Mouse (Mus musculus): ENCODE results near the gene Slc39a11. TPM values are rescaled to one million over a fixed set of nuclear protein-coding genes. Genes with fewer than 3 reads are reported as not detected.

Slc39a11 gene
- total RNA-seq, 2 experiments from 2014 or later, result 19.9 to 21.8 TPM

DNA sequence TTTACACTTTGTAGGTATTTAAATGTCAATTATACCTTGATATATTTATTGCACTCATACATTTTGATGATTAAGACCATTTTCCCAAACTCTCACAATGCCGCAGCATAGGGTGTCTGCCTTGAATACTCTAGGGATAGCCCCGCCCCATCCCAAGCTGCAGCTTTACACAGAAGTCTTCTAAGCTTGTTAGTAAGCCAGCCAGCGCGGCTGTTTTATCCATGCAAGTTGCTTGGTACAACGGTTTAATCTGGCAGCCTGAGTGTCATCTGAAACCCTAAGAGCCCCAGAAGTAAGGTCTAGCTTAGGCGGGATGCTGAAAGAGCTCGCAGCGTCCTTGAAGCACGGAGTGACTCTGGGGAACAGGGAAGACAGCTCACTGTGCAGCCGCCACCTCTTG lies 238.1 kb downstream of the Slc39a11 start:
- intact Hi-C loops (cut with DNase I), result loop anchor here (5.0 kb wide), 1 partner anchor 114 kb away; no protein-coding TSS in a partner anchor
- no peak for DNase-seq (ENCODE audit: extremely low spot score in 1 of 2, low spot score in 2 of 2)

DNA sequence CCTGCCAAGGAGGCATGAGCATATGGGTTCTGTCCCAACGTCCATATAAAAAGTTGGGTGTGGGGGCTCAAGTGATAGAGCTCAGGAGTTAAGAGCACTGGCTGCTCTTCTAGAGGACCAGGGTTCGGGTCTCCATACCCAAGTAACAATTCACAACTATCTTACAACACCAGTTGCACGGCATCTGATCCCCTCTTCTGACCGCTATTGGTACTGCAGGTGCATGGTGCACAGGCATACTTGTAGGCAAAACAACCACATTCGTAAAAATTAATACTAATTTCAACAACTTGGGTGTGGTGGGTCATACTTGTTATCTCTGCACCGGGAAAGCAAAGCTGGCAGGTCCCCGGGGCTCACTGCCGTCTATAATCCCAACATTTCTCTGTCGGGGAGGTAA lies 240.8 kb downstream of the Slc39a11 start:
- DNase-seq (ENCODE audit: extremely low spot score in 1 of 2, low spot score in 2 of 2), result no peak
- intact Hi-C loops (cut with DNase I), result no loop called here

DNA sequence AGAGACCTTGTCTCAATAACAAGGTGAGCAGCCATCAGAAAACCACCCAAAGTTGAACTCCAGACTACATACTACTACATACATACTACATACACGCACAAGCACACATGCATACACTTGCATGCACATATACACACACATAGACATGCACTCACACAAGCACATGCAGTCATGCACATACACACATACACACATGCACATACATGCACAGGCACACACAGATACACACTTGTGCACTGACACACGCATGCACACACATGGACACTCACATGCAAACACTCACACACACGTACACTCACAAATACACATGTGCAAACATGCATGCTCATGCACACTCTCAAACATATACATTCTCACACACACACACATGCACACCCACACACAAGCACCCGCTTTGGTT lies 242.4 kb downstream of the Slc39a11 start:
- no peak for DNase-seq (ENCODE audit: extremely low spot score in 1 of 2, low spot score in 2 of 2)
- intact Hi-C loops (cut with DNase I), result no loop called here

DNA sequence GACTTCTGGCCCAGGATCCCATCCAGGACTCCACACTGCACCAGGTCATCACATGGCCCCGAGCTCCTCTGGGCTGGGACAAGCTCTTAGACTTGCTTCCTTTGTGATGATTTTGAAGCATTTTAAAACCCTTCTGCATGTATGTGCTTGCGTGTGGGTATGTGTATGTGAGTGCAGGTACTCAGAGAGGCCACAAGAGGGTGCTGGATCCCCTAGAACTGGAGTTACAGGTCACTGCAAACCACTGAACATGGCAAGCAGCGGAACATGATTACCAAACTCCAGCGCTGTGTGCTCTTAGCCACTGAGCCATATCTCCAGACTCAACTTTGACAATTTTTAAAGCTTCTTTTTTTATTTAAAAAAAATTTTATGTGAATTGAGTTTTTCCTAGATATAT lies 249.0 kb downstream of the Slc39a11 start:
- intact Hi-C loops (cut with DNase I), result no loop called here

DNA sequence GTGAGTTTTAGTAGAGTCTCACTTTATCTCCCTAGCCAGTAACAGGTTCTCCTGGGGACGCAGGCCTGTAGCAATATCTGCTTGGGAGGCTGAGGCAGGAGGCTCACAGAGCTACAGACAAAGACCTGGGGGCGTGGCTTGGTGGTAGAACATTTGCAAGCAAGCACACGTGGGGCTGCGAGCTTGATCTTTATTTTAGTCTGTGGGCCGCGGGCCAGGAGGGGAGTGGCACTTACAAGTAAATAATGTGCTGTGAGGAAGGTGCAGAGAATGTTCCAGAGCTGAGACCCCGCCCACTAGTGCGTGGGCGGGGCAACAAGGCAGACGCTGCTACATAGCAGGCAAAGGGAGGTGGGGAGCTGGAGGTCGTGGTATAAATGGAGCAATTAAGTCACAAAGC lies 250.3 kb downstream of the Slc39a11 start:
- DNase-seq (ENCODE audit: extremely low spot score in 1 of 2, low spot score in 2 of 2), result no peak
- intact Hi-C loops (cut with DNase I), result no loop called here

More for the DNA sequence above, 249.0 kb downstream of the Slc39a11 start:
- DNase-seq (ENCODE audit: extremely low spot score in 1 of 2, low spot score in 2 of 2), result no peak

DNA sequence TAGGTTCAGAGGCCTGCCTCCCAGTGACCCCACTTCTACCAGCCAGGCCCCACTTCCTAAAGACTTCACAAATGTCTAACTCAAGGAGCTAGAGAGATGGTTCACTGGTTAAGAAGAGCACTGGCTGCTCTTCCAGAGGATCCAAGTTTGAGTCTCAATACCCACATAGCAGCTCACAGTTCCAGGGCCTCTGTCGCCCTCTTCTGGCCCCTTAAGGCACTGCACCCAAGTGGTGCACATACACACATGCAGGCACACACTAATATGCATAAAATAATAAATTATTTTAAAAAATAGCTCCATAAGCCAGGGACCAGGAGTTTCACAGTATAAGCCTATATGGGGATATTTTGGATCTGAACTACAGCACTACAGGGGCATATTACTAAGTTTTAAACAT lies 252.5 kb downstream of the Slc39a11 start:
- intact Hi-C loops (cut with DNase I), result no loop called here

DNA sequence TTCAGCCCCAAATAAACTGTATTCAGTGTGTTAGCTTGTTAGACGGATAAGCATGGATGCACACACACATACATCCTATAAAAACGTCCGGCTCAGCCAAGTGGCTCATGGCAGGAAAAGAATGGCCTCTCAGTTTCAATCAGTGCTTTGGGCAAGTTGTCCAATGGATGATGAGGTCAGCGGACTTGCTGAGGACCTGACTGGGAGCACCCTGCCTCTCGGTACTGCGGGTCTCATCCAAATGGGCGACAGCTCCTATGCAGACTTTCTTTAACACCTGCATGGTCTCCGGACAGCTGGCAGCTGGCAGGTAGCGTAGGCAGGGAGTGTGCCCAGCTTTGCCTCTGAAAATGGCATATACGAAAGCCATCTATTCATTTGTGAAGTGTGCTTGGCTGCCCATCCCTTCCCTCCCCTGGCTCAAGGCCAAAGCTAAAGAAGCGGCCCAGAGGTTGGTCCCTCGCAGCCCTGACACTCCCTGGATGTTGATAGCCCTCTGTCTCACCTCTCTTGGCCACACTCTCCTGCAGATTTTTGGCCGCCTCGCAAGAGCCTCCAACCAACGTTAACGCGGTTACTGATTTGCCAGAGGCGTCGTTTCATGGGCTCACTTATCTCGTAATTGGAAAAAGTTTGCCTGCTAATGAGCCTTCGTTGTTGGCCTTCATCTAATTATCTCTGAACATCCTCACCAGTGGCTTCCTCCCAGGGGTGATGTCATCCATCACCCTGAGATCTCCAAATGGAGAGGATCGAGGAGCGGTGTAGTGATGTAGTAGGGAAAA lies 256.3 kb downstream of the Slc39a11 start:
- no peak for DNase-seq (ENCODE audit: extremely low spot score in 1 of 2, low spot score in 2 of 2)
- intact Hi-C loops (cut with DNase I), result no loop called here

More for the DNA sequence above, 252.5 kb downstream of the Slc39a11 start:
- no peak for DNase-seq (ENCODE audit: extremely low spot score in 1 of 2, low spot score in 2 of 2)

DNA sequence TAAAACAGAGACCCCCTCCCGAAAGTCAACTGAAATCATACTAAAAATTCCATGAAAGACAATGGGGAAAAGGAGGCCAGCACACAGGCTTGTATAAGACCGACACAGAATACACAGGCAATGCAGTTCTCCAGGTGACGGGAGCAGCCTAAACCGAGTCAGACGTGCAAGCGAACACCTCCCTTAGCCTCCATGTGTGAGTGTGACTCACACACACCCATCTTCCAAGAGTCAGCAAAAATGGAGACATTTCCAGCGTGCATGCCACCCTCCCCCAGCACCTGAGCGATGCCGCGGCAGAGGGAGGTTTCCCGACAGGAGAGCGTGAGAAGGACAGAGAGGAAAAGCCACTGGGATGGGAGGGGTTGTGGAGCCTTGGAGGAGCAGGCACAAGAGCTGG lies 258.2 kb downstream of the Slc39a11 start:
- intact Hi-C loops (cut with DNase I), result no loop called here
- DNase-seq (ENCODE audit: extremely low spot score in 1 of 2, low spot score in 2 of 2), result no peak

DNA sequence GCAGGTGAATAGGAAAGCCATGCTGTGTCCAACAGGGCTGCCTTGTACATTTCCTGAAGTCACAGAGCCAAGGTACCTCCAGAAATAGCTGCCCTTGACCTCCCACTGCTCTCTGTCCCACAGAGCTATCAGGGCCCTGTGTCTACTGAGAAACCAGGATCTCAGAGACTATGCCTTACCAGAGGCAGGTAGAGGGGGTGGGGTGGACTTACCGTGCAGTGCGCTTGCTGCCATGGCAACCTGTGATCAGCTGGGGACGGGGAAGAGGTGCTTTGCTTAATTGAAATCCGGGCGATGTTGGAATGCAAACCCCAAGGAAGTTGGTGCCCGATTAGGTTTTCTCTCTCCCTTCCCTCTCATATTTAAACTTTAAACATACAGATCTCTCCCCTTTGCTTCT lies 260.2 kb downstream of the Slc39a11 start:
- no peak for DNase-seq (ENCODE audit: extremely low spot score in 1 of 2, low spot score in 2 of 2)
- intact Hi-C loops (cut with DNase I), result no loop called here

DNA sequence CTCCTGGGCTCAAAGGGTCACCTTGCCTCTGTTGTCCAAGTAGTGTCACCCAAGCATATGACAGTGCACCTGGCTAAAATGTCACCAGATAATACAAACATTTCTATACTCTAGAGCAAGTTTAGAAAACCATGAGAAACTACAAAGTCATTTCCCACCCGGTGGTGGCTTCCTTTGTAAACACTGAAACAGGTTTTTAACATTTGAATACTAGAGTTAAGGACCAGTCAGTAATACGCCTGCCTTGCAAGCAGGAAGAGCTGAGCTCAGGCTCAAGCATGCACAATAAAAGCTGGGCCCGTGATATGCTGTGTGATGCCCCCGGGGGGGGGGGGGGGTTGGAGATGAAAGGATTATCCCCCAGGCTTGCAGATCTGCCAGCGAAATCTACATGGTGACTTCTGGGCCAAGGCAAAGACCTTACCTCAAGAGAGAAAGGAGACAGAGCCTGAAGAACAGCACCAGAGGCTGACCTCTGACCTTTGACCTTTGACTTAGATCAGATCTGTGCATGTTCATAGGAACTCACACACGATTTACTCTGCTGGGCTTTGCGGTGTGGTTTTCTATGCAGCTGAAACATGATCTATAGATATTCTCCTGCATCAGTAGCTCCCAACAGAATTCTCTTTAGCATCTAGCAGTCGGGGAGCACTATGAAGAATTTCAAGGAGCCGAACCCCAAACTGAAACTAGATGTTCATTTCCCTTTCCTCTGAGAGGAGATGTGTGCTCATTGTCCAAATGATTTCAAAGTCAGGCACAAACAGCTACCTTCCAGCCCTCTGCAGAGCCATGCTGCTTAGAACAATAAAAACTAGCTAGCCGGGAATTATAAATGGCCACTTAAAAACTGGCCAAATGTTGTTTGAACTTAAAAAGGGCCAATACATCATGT lies 267.0 kb downstream of the Slc39a11 start:
- intact Hi-C loops (cut with DNase I), result no loop called here
- no peak for DNase-seq (ENCODE audit: extremely low spot score in 1 of 2, low spot score in 2 of 2)

DNA sequence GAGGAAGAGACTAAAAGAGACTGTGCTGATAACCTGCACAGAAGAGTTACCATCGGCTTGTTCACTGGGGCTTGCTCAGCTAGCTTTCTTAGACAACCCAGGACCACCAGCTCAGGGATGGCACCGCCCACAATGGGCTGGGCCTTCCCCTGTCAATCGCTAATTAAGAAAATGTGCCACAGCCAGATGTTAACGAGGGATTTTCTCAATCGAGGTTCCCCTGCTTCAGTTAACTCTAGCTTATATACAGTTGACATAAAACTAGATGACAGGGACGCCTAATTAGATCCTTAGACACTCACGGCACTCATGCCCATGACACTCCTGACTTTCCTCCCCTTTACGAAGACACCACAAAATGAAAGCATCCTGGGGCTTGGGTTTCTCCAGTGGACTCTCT lies 268.3 kb downstream of the Slc39a11 start:
- intact Hi-C loops (cut with DNase I), result no loop called here

DNA sequence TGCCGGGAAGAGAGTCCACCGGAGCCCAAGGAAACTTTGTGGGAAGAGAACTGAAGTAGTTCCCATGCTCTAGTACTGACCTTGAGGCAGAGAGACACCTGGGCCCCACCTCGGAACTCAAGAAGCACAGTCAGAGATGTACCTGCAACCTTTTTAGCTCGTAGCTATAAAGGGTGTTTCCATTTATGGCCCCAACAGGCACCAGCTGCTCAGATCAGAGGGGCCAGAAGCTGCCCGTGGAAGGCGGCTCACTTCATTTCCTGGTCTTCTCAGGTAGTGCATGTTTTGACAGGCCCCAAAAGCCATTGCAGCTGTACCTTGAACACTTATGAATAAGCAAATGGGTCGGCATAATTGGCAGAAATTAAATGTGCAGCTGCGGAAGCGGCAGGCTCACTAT lies 271.0 kb downstream of the Slc39a11 start:
- no peak for DNase-seq (ENCODE audit: extremely low spot score in 1 of 2, low spot score in 2 of 2)
- intact Hi-C loops (cut with DNase I), result loop anchor here (5.0 kb wide), 1 partner anchor 37 kb away; no protein-coding TSS in a partner anchor

More for the DNA sequence above, 268.3 kb downstream of the Slc39a11 start:
- no peak for DNase-seq (ENCODE audit: extremely low spot score in 1 of 2, low spot score in 2 of 2)

DNA sequence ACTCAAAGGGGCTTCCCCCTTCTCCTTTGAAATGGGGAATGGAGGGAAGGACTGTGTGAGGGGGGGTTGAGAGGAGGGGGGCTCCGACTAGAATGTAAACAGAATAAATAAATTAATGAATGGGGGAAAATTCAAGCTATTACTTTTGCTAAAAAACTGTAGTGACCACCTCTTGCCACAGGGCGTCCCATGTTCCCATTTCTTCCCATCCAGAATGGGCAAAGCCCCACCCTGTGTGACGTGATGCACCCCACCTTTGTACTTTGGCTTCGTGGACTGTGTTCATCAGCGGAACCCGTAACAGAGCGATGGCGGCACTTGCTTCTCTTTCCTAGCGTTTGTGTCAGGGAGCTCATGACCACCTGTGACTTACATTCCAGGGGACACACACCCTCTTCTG lies 273.8 kb downstream of the Slc39a11 start:
- DNase-seq (ENCODE audit: extremely low spot score in 1 of 2, low spot score in 2 of 2), result no peak
- intact Hi-C loops (cut with DNase I), result loop anchor here (5.0 kb wide), 1 partner anchor 34 kb away; no protein-coding TSS in a partner anchor

DNA sequence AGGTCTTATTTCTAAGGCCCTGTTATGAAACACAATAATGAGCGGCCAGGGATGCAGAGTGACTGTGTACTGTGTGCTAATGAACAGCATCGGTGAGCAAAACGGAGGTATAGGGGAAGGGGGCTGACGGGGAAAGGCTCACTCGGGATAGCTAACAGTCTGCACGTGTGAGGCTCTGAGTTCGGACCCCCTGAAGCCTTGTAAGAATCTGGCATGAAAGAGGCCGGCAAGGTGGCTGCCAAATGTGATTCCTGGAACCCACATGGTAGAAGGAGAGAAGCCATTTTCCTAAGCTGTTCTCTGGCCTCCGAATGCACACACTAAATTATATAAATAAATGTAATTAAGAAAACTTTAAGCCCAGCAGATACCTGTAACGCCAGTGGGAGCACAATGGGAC lies 276.0 kb downstream of the Slc39a11 start:
- DNase-seq (ENCODE audit: extremely low spot score in 1 of 2, low spot score in 2 of 2), result no peak
- intact Hi-C loops (cut with DNase I), result no loop called here

DNA sequence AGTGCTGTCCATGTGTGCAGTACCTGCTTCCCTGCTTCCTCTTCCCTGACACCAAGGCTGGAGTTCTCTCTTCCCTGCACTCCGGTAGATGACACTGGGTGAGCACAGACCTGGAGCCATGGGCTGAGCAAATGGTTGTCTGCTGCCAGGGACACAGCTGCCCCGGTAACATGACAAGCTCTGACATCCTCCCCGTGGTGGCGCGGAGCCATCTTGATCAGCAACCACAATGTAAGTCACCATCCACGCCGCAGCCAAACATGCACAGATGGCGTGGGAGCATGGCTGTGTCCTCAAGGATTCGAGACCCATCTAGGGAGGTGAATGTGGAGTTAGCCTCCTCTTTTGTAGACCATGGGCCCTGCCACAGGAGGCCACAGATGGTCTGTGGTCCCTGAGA lies 276.5 kb downstream of the Slc39a11 start:
- no peak for DNase-seq (ENCODE audit: extremely low spot score in 1 of 2, low spot score in 2 of 2)
- intact Hi-C loops (cut with DNase I), result no loop called here

DNA sequence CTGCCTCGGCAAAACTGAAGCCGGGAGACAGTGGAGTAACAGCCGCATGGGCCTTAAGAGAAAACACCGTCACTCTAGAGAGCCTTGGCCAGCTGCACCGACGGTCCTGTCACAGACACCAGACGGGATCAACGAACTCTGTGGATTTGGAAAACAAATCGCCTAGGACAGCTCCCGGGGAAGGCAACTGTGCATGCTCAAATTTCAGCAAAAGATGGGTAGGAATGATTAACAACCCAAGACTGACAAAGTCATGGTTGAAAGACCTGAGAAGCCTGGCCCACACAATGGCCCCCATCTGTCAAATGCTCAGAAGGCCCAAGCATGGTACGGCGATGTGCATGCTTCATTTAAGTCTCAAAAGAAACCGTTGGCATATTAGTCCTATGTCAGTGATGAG lies 281.8 kb downstream of the Slc39a11 start:
- intact Hi-C loops (cut with DNase I), result no loop called here
- no peak for DNase-seq (ENCODE audit: extremely low spot score in 1 of 2, low spot score in 2 of 2)

DNA sequence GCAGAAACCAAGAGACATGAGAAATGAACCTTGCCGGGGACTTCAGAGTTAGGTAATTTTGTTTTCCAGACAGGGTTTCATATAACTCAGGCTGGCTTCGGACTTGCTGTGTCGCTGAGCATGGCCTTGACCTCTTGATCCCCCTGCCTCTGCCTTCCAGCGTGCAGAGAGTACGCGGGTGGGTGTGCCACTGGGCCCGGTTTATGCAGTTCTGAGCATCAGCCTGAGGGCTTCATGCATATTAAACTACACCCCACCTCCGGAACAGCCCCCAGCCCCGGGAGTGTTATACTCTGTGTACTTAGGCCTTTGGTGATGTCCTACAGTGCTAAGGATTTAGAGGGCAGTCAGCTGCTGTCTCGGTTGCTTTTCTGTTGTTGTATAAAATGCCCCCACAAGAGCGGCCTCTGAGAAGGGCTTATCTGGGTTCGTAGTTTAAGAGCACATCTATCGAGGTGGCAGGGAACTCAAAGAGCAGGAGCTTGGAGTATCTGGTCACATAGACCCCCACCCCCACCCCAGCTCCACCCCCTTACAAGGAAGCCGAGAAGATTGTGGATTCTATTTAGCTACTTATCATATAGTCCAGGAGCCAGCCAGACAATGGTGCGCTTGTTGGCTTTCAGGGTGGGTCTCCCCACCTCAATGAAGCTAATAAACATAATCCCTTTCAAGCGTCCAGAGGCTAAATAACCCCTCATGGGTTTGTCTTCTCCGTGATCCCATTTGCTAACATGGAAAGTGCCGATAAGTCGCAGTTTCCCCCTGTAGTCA lies 283.4 kb downstream of the Slc39a11 start:
- intact Hi-C loops (cut with DNase I), result no loop called here
- DNase-seq (ENCODE audit: extremely low spot score in 1 of 2, low spot score in 2 of 2), result no peak

DNA sequence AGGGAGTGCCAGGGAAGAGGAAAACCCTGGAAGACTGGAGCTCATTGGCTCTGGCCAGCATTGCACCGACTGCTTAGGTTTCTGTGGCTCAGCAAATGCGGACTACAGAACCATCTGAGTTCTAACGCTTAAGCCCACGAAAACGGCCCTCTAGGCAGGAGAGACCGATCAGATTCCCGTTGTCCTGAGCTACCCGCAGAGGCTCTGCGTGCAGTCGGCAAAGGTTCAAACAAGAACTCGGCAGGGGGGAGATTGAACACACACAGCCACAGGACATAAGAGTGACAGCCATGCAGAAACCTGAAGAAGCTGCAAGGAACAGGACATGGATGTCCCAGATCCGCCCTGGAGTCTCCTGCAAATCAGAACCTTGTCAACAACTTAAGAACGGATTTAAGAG lies 286.1 kb downstream of the Slc39a11 start:
- intact Hi-C loops (cut with DNase I), result no loop called here
- DNase-seq (ENCODE audit: extremely low spot score in 1 of 2, low spot score in 2 of 2), result no peak

DNA sequence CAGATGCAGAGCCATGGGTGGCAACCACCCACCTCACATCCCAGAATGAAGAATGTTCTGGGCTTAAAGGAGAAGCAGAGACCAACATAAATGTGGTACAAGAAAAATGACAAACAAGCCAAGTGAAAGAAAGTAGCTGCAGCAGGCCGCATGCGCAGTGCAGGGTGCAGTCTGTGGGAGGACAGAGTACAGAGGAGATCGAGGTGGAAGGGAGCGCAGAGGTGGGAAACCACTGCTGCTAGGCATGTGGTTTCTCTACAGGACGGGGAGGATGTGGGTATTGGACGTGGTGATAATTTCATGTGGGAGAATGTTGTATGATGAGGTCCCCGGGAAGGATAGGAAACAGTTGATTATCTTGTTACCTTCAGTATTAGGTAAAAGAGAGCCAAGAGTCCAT lies 287.3 kb downstream of the Slc39a11 start:
- intact Hi-C loops (cut with DNase I), result no loop called here
- DNase-seq (ENCODE audit: extremely low spot score in 1 of 2, low spot score in 2 of 2), result no peak
